Mouse (Mus musculus): ENCODE results near the gene Cd5l.
A peak's percentile ranks its signal among the peaks of the same experiment; 100 is the strongest.

Gene Cd5l

GRCm38 (mm10) chr3:87401321-87401720 lies 43.6 kb downstream of the Cd5l start:
- DNase-seq (ENCODE audit: inconsistent age in 2 of 2, low spot score in 1 of 2): no peak

- DNase-seq (ENCODE audit: inconsistent age in 2 of 2, low spot score in 1 of 2): peak in 1 of 2 experiments; percentile 59
Observed at GRCm38 (mm10) chr3:87408171-87408570, 50.5 kb downstream of the Cd5l start.

GRCm38 (mm10) chr3:87409196-87409935 lies 51.7 kb downstream of the Cd5l start:
- no peak for DNase-seq (ENCODE audit: inconsistent age in 2 of 2, low spot score in 1 of 2)

- DNase-seq (ENCODE audit: inconsistent age in 2 of 2, low spot score in 1 of 2): no peak
Observed at GRCm38 (mm10) chr3:87410605-87411004, 52.9 kb downstream of the Cd5l start.

- peak; percentile 39 to 75 for DNase-seq (ENCODE audit: inconsistent age in 2 of 2, low spot score in 1 of 2)
Observed at GRCm38 (mm10) chr3:87411150-87411549, 53.5 kb downstream of the Cd5l start.

GRCm38 (mm10) chr3:87420645-87421044 lies 63.0 kb downstream of the Cd5l start:
- DNase-seq (ENCODE audit: inconsistent age in 2 of 2, low spot score in 1 of 2): no peak
